Mouse (Mus musculus): ENCODE results near the gene Sox5.

DNA sequence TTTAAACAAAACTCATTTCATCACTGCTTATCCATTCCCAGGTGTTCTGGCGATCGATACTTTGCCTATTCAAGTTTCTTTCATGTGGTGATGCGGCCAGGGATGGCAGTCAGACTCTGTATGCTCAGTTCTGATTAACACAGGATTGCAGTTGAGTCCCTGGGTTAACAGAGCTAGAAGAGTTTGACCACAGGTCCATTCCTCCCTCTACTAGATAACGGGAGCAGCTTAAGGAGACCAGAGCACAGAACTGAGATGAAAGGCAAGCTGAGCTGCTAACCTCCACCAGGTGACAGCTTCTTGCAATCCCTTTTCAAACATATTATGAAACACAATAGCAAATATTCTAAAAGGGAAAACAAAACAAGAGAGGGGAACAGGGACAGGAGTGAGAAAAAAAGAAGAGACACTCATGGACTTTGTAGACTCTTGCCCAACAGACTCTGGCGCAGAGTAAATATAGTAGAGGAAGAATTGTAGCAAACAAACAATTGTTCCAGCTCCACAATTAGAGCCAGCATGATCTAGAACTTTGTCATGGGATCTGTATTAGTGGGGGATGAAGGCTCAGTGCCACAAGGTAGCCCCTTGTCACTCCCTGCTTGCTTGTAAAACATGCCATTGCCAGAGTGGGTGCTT, 580.3 kb downstream of the Sox5 start:
- TF ChIP-seq CTCF (IDR thresholded peaks at IDR 0.05; ENCODE audit: low read depth) = no peak
- no peak for TF ChIP-seq EP300 (IDR thresholded peaks at IDR 0.05; ENCODE audit: low read depth)

All from liver, embryonic 14.5 days (tissue).